Mouse (Mus musculus) gastrocnemius, adult 2 months (tissue): ENCODE data around the gene Timm10b. TPM values are rescaled to one million over a fixed set of nuclear protein-coding genes. Genes with fewer than 3 reads are reported as not detected.

Source experiments
- DNase-seq: peaks from one replicate; pipeline ENCODE4 v3.0.0; 2022
- H3K27ac ChIP-seq: fragments of 200-600 bp; 2 replicates; pipeline ENCODE4 v1.8.1; 2022; ENCODE audit warnings: mild to moderate bottlenecking
- H3K4me3 ChIP-seq: fragments of 200-600 bp; 2 replicates; pipeline ENCODE4 v1.8.1; 2022; ENCODE audit warnings: mild to moderate bottlenecking, moderate library complexity
- CTCF ChIP-seq: fragments of 200-600 bp; IDR thresholded peaks from 2 replicates; pipeline ENCODE4 v1.8.1; 2022; ENCODE audit warnings: antibody characterized with exemption, mild to moderate bottlenecking, moderate library complexity
- intact Hi-C: fragments of 180-260 bp; cut with DNase I; formaldehyde crosslinking; loops from one replicate; pipeline ENCODE4 v1.15.1; 2025
- total RNA-seq, 2 experiments: library from RNA; stranded (reverse); gene quantifications; 2 replicates each; pipeline ENCODE4 v1.2.3; 2021

Gene Timm10b
- total RNA-seq, 2 experiments from 2014 or later: 53.3 to 64.0 TPM

- Histone ChIP-seq H3K27ac (peak overlapping the region; percentile 76), H3K4me3 (peak overlapping the region; percentile 22; the same call in 1 of the 2 replicates)
- DNase-seq: peak; percentile 72
- intact Hi-C loops: no loop called here
- TF ChIP-seq CTCF: no peak
These were observed 11.2 kb upstream of the Timm10b start for GRCm38 (mm10) chr7:105628633-105629032.

DNA sequence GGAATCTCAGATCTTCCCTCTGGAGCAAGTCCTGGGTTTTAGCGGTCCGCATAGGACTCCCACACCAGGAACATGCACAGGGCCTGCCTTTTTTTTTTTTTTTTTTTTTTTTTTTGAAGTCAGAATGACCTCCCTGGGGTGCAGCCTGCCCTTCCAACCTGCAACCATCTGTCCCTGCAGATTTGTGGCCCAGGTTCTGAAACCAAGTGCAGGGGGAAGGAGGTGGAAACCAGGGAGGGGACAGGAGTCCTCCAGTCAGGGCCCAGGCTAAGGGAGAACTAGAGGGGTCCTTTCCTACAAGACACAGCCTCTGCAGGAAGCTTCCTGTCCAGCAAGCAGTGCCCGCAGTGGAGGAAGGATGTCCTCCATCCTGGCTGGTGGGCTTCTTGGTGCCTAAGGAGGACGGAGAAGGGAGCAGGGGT, 7.3 kb upstream of the Timm10b start:
- intact Hi-C loops: loop anchor here (2.0 kb wide), 1 partner anchor 78 kb away; the partner anchor contains the start of gene Smpd1
- no peak for TF ChIP-seq CTCF
- Histone ChIP-seq H3K27ac (peak overlapping the region; percentile 93), H3K4me3 (peak overlapping the region; percentile 97)
- DNase-seq: no peak

GRCm38 (mm10) chr7:105633127-105633800, 6.6 kb upstream of the Timm10b start, which contains the start of gene Trim3:
Gene Trim3 (minus strand): TSS chr7:105633571.
- peak; percentile 97 for DNase-seq
- peak within 1 kb of the TSS; percentile 97 for H3K4me3 ChIP-seq
- intact Hi-C loops: loop anchor here (2.0 kb wide), 1 partner anchor 78 kb away; the partner anchor contains the start of gene Smpd1
- H3K27ac ChIP-seq: peak within 1 kb of the TSS; percentile 93
- no peak for TF ChIP-seq CTCF

- Histone ChIP-seq H3K27ac (peak overlapping the region; percentile 93), H3K4me3 (peak overlapping the region; percentile 97)
- no peak for TF ChIP-seq CTCF
- DNase-seq: no peak
- intact Hi-C loops: loop anchor here (2.0 kb wide), 1 partner anchor 79 kb away; the partner anchor contains the start of gene Smpd1
These were observed 6.1 kb upstream of the Timm10b start for GRCm38 (mm10) chr7:105633801-105634135.

GRCm38 (mm10) chr7:105634272-105634920, 5.5 kb upstream of the Timm10b start:
- DNase-seq: no peak
- TF ChIP-seq CTCF: no peak
- H3K4me3 ChIP-seq: peak overlapping the region; percentile 97
- H3K27ac ChIP-seq: peak overlapping the region; percentile 93
- intact Hi-C loops: no loop called here

- no peak for TF ChIP-seq CTCF
- Histone ChIP-seq H3K27ac (peak overlapping the region; percentile 35; the same call in 1 of the 2 replicates), H3K4me3 (peak overlapping the region; percentile 23)
- intact Hi-C loops: loop anchor here (5.0 kb wide), 1 partner anchor 53 kb away; the partner anchor contains the start of gene Apbb1
- DNase-seq: peak; percentile 37
These were observed 4.1 kb upstream of the Timm10b start for GRCm38 (mm10) chr7:105635726-105636125.

GRCm38 (mm10) chr7:105638776-105639175, 1.1 kb upstream of the Timm10b start:
- intact Hi-C loops: loop anchor here (5.0 kb wide), 1 partner anchor 56 kb away; the partner anchor contains the start of gene Apbb1
- TF ChIP-seq CTCF: no peak
- no peak for DNase-seq
- H3K4me3 ChIP-seq: no peak overlapping the region
- H3K27ac ChIP-seq: no peak overlapping the region; the same call in 1 of the 2 replicates

GRCm38 (mm10) chr7:105639304-105639703, 552 bp upstream of the Timm10b start:
- DNase-seq: no peak
- peak overlapping the region; percentile 97 for H3K27ac ChIP-seq
- peak overlapping the region; percentile 97 for H3K4me3 ChIP-seq
- TF ChIP-seq CTCF: no peak
- intact Hi-C loops: loop anchor here (5.0 kb wide), 1 partner anchor 57 kb away; the partner anchor contains the start of gene Apbb1

- TF ChIP-seq CTCF: no peak
- peak; percentile 97 for DNase-seq
These were observed 507 bp downstream of the Timm10b start, which contains the start of the genes Arfip2 and Gm45799 for GRCm38 (mm10) chr7:105640233-105640893. Gene Arfip2 (minus strand): TSS chr7:105640416. Gene Gm45799 (plus strand): TSS chr7:105640552.

GRCm38 (mm10) chr7:105640894-105641255, 1.0 kb downstream of the Timm10b start:
- Histone ChIP-seq H3K27ac (peak overlapping the region; percentile 97), H3K4me3 (peak overlapping the region; percentile 97)
- no peak for TF ChIP-seq CTCF
- intact Hi-C loops: loop anchor here (2.0 to 10.0 kb wide), 3 partner anchors 86 to 246 kb away; partner anchors contain the start of genes Ilk, Rrp8 and Smpd1
- peak; percentile 44 for DNase-seq

More at GRCm38 (mm10) chr7:105640233-105640893, 507 bp downstream of the Timm10b start, which contains the start of the genes Arfip2 and Gm45799:
- H3K4me3 ChIP-seq: peak within 1 kb of the TSS; percentile 97
- peak within 1 kb of the TSS; percentile 97 for H3K27ac ChIP-seq
- intact Hi-C loops: loop anchor here (2.0 to 10.0 kb wide), 3 partner anchors 86 to 246 kb away; partner anchors contain the start of genes Ilk, Rrp8 and Smpd1

DNA sequence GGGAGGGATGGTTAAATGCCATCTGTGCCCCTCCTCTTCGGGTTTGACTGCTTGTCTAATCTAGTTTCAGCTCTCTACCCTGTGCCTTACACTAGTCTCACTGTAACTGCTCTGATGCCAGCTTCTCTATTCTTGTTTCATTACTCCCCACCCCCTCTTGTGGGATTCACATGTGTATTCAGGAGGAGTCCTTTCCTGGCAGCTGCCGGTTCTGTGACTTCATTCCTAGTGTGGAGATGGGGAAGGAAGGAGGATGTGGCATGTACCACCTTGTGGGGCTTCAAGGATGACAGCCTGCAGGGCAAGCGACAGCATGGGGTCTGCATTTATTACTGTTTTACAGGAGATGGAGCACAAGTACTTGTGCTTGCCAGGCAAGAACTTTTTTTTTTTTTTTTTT, 2.1 kb downstream of the Timm10b start:
- no peak for DNase-seq
- intact Hi-C loops: loop anchor here (2.0 to 10.0 kb wide), 3 partner anchors 87 to 247 kb away; partner anchors contain the start of genes Ilk, Rrp8 and Smpd1
- peak overlapping the region; percentile 16 for H3K4me3 ChIP-seq
- peak overlapping the region; percentile 48 for H3K27ac ChIP-seq
- no peak for TF ChIP-seq CTCF
